Mouse (Mus musculus) T-cell, adult 66 days (primary cell): ENCODE results near the gene Scamp1. TPM values are rescaled to one million over a fixed set of nuclear protein-coding genes. Genes with fewer than 3 reads are reported as not detected.

Experiments used
- total RNA-seq, 2 experiments: library from RNA; stranded (reverse); gene quantifications; 3 replicates in 1 of 2; 4 replicates in 1 of 2; pipeline ENCODE4 v1.2.4; 2023

Scamp1 gene
- 1 to 10 TPM; 1.2 to 2.2 TPM for total RNA-seq

DNA sequence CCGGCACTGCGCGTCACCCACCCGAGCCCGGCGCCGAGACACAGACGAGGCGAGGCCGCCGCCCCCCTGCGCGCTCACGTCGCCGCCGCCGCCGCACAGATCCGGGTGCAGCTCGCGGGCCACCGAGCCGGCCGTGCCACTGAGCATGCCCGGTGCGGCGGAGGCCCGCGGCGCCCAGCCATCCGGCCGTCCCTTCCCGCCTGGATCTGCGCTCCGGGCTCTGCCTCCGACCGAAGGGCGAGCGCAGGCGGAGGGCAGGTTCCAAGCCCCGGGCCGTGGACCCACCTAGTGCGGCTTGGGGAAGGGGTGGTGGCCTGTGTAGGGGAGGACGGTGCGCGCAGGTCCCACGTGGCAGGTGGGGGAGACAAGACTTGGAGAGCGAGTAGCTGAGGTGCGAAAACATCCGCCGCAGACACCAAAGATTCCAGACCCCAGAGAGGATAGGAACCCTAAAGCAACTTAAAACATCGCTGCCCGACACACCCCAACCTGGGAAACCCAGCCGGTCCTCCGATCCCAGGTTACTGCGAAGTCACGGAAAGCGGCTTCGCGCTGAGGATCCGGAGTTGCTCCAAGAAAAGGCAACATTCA, at the start of gene Scamp1:
Gene Scamp1, minus strand, starts transcription at position 577 of the 591 bp plus-strand sequence.

Other genes with a start within 250 kb of the Scamp1 start
- under 1 TPM; 0.18 to 0.41 TPM for gene Lhfpl2, start 228.1 kb downstream of the Scamp1 start, total RNA-seq
- 10 to 100 TPM; 60.3 to 72.0 TPM for gene Ap3b1, start 73.1 kb upstream of the Scamp1 start, total RNA-seq